Mouse (Mus musculus) limb, embryonic 14.5 days (tissue): ENCODE data around the gene Mrps25. TPM values are rescaled to one million over a fixed set of nuclear protein-coding genes. Genes with fewer than 3 reads are reported as not detected.

Experiments used
- ATAC-seq: fragments of 200-750 bp; cut with Nextera tagmentation; 2 replicates; pipeline ENCODE4 v1.8.0; 2017; ENCODE audit warnings: low read depth, moderate number of reproducible peaks, moderate TSS enrichment; ENCODE audit not compliant: low FRiP score
- DNase-seq: peaks from one replicate; pipeline ENCODE4 v3.0.0-alpha.2; 2015; ENCODE audit warnings: low spot score
- H3K27ac ChIP-seq: fragments of 300-500 bp; sonication (generic); replicated peaks from 2 replicates; pipeline ENCODE4 v1.5.1; 2014; ENCODE audit warnings: low read depth, mild to moderate bottlenecking, low read length, moderate library complexity, mixed read lengths
- H3K27me3 ChIP-seq: fragments of 300-500 bp; sonication (generic); 2 replicates; pipeline ENCODE4 v1.6.1; 2014; ENCODE audit warnings: low read length, mixed read lengths; ENCODE audit not compliant: control insufficient read depth, insufficient read depth
- H3K36me3 ChIP-seq: fragments of 300-500 bp; sonication (generic); 2 replicates; pipeline ENCODE4 v1.6.1; 2014; ENCODE audit warnings: mild to moderate bottlenecking, low read length, moderate library complexity, mixed read lengths; ENCODE audit not compliant: control insufficient read depth, insufficient read depth
- H3K4me1 ChIP-seq: fragments of 300-500 bp; sonication (generic); 2 replicates; pipeline ENCODE4 v1.6.1; 2014; ENCODE audit warnings: antibody characterized with exemption, low read length, mixed read lengths; ENCODE audit not compliant: control insufficient read depth, insufficient read depth
- H3K4me2 ChIP-seq: fragments of 300-500 bp; sonication (generic); replicated peaks from 2 replicates; pipeline ENCODE4 v1.6.1; 2014; ENCODE audit warnings: low read depth, mild to moderate bottlenecking, low read length, moderate library complexity; ENCODE audit not compliant: severe bottlenecking
- H3K4me3 ChIP-seq: fragments of 300-500 bp; sonication (generic); replicated peaks from 2 replicates; pipeline ENCODE4 v1.5.1; 2014; ENCODE audit warnings: low read length
- H3K9ac ChIP-seq: fragments of 300-500 bp; sonication (generic); 2 replicates; pipeline ENCODE4 v1.6.1; 2014; ENCODE audit warnings: mild to moderate bottlenecking, low read depth, low read length, moderate library complexity; ENCODE audit not compliant: severe bottlenecking
- H3K9me3 ChIP-seq: fragments of 300-500 bp; sonication (generic); 2 replicates; pipeline ENCODE4 v1.6.1; 2016; ENCODE audit warnings: low read length; ENCODE audit not compliant: control insufficient read depth
- POLR2A ChIP-seq: fragments of 200-500 bp; IDR thresholded peaks from 2 replicates; pipeline ENCODE4 v1.8.0; 2012; ENCODE audit warnings: inconsistent platforms, mild to moderate bottlenecking, moderate library complexity, borderline replicate concordance; ENCODE audit not compliant: insufficient read depth, insufficient read length; ENCODE audit errors: extremely low read depth
- WGBS: fragments of 180-500 bp; shearing (Covaris S2); extraction: QIAGEN DNeasy Blood & Tissue Kit; methylation state at CpG from one replicate; pipeline ENCODE4 v1.1.7; 2014; 5-methylcytosine and 5-hydroxymethylcytosine counted together
- polyA plus RNA-seq, 2 experiments: library from polyadenylated mRNA; depleted of rRNA in 1 of 2; stranded (reverse) in 1 of 2; unstranded in 1 of 2; fragments of >200 nt; fragmentation: Nextera tagmentation in 1 of 2; extraction: Ambion mirVana in 1 of 2; gene quantifications; 2 replicates each; pipeline versions ENCODE4 v1.2.1 to v1.2.3; 2012 to 2014

The Mrps25 gene
- polyA plus RNA-seq, 2 experiments = 45.0 to 61.1 TPM

DNA sequence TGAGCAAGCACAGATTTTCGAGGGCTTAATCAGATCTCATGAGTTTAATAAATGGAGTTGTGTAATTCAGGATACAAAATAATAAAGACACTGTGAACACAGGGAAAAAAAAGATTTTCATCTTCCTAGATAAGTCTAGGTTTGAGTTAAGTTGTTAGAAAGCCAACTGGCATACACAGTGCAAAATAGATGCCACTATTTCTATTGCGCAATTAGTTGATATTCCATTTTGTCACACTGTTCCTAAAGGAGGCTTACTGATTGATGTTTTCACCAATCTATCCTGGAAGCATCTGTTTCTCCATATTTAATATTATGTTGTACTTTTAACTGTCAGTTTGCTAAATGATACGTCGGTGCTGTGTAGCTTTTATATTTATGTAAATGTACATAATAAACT, 38.0 kb downstream of the Mrps25 start:
- Histone ChIP-seq H3K4me1 (no peaks in the 10 kb centered on the region), H3K36me3 (peaks cover 35% of the 10 kb centered on the region), H3K9me3 (no peaks in the 10 kb centered on the region), H3K4me2 (no peak overlapping the region), H3K27ac (no peak overlapping the region), H3K27me3 (no peaks in the 10 kb centered on the region), H3K9ac (no peak overlapping the region), H3K4me3 (no peak overlapping the region)
- ATAC-seq = no peak
- DNase-seq = no peak
- TF ChIP-seq POLR2A = no peak
- whole genome bisulfite sequencing = 97% methylated on average over 4 of the region's 4 CpGs

DNA sequence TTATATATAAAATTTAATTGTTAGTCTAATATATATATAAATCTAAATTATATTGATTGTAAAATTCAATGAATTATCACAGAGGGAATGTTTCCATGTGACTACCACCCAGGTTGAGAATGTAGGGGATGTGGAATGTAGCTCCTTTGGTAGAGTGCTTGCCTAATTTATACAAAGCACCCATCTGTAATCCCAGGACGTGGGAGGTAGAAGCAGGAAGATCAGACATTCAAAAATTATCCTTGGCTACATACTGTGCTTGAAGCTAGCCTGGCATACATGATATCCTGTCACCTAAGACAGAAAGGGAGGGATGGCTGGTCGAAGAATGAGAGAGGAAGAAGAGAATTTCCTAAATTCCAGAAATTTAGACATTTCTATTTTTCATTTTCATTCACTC, 47.5 kb downstream of the Mrps25 start:
- Histone ChIP-seq H3K9ac (no peak overlapping the region), H3K4me3 (no peak overlapping the region), H3K27me3 (no peaks in the 10 kb centered on the region), H3K36me3 (peaks cover 20% of the 10 kb centered on the region), H3K9me3 (no peaks in the 10 kb centered on the region), H3K4me1 (no peaks in the 10 kb centered on the region), H3K27ac (no peak overlapping the region), H3K4me2 (no peak overlapping the region)
- ATAC-seq (no peak), DNase-seq (no peak)
- TF ChIP-seq POLR2A = no peak
- 81% methylated on average over 2 of the region's 2 CpGs for WGBS

DNA sequence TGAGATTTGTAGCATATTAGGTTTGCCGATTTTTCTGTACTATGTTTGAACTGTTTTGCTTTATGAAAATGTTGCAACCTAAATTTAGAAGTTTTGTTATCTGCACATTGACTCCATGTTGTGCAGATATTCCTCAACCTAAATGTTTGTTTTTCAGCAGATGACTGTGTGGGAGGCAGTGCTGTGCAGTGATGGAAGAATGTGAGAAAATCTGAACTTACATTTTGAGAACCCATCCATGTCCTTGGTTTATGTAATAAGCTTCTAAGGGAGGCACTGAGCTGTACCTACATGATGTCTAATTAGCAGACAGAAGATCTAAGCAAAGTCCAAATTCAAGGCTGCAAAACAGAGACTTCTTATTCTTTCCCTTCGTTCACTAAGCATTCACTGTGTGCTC, 50.2 kb downstream of the Mrps25 start:
- no peak overlapping the region for H3K27ac ChIP-seq
- H3K9ac ChIP-seq = no peak overlapping the region
- no peak for DNase-seq
- ATAC-seq = no peak
- TF ChIP-seq POLR2A = no peak
- no peaks in the 10 kb centered on the region for H3K9me3 ChIP-seq
- no peaks in the 10 kb centered on the region for H3K4me1 ChIP-seq
- H3K36me3 ChIP-seq = peaks cover 6% of the 10 kb centered on the region; the same call in 1 of the 2 replicates
- no peak overlapping the region for H3K4me3 ChIP-seq
- WGBS = 95% methylated on average over 2 of the region's 2 CpGs
- H3K4me2 ChIP-seq = no peak overlapping the region
- no peaks in the 10 kb centered on the region for H3K27me3 ChIP-seq

DNA sequence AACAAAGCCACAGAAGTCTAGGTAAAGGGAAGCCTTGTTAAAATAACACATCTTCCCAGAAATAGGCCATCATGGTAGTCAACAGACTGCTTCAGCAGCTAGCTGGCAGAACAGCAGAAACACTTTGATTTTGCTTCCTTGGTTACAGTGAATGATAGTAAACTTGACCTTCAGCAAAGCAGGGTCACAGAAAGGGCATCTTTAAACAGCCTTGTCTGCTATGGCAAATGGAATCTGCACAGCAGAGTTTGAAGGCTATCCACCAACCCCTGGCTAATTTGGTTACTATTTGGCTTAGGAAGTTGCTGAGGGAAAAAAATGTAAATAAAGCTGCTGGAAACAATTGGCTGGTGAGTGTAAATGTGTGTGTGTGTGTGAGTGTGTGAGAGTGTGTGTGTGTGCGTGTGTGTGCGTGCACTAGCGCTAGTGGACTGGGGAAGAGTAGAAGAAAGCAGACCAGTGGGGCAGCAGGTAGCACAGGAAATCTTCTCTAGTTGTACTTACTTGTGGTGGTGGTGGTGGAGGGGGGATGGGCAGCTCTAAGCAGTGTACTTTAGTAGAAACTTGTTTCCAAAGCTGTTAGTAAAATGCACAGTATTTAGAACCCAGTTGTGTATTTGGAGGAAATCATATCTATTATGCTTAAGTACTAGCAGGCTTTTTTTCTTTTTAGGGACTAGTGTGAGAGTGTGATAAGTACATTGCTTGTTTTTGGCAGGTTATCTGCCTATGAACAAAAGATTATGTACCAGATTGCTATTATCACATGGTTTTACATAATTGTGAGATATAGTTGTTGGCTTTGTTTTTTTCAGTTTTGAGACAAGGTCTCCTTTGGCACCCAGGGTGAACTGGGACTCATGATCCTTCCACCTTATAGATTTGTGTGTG, 51.6 kb downstream of the Mrps25 start:
- ATAC-seq = no peak
- WGBS = 91% methylated on average over 3 of the region's 3 CpGs
- Histone ChIP-seq H3K27ac (no peak overlapping the region), H3K36me3 (peaks cover 6% of the 10 kb centered on the region; the same call in 1 of the 2 replicates), H3K9me3 (no peaks in the 10 kb centered on the region), H3K9ac (no peak overlapping the region), H3K27me3 (no peaks in the 10 kb centered on the region), H3K4me2 (no peak overlapping the region), H3K4me3 (no peak overlapping the region), H3K4me1 (no peaks in the 10 kb centered on the region)
- TF ChIP-seq POLR2A = no peak
- no peak for DNase-seq

DNA sequence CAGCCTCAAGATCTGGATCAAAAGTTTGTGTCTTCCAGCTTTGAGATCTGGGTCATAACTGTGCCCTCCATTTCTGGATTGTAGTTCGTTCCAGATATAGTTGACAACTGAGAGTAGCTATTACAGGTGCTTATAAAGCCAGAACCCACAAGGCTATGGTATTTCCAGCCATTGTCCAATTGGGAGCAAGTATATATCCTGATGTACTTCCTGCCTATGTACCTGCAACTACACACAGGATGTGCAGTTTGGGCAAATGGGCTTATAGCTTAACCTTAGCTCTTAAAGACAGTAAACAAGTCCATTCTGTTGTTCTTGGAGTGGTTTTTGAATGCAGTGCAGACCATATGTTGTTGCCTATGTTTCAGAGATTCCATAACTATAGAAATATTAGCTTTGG, 52.4 kb downstream of the Mrps25 start:
- no peak for TF ChIP-seq POLR2A
- no peak for DNase-seq
- 83% methylated on average over 1 of the region's 1 CpGs for WGBS
- Histone ChIP-seq H3K9me3 (no peaks in the 10 kb centered on the region), H3K4me1 (no peaks in the 10 kb centered on the region), H3K4me2 (no peak overlapping the region), H3K27me3 (no peaks in the 10 kb centered on the region), H3K36me3 (peaks cover 6% of the 10 kb centered on the region; the same call in 1 of the 2 replicates), H3K27ac (no peak overlapping the region), H3K4me3 (no peak overlapping the region), H3K9ac (no peak overlapping the region)
- ATAC-seq = no peak
